ENCODE assay signal across 1 mouse cellular context in the genomic region with DNA sequence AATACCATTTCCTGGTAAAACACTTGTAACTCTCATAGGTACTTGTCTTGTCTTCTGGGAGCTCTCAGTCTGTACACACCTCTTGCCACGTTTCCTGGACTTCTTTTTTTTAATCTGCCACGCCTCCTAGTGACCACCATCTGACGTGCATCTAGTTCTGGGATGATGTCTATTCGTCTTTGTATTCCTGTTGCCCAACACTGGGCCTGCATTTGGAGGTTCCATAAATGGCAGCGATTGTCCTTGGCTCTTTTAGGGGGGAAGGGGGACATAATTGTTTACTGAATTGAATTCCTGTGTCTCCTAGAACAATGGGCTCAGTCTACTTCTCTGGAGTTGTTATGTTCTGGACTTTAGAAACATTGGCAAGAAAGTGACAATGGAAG.
TF ChIP-seq lines count a peak whose summit lies in the region.

No protein-coding gene starts in this region.

TF ChIP-seq in CH12.LX, 34 proteins besides CTCF, POLR2A, EP300 and RAD21 (continued from another document):
- TF ChIP-seq JUN (IDR thresholded peaks at IDR 0.05; ENCODE audit: insufficient read depth, low read depth, low read length) (no peak), IRF4 (IDR thresholded peaks at IDR 0.05; ENCODE audit: low read depth, low read length) (0 out of 2 replicates have a peak, but pooled peaks have one; percentile 27), ETS1 (conservative IDR thresholded peaks at IDR 0.05; ENCODE audit: low read depth, low read length) (no peak), MAFK (IDR thresholded peaks at IDR 0.05; ENCODE audit: insufficient replicate concordance, low read length) (no peak), KAT2A (IDR thresholded peaks at IDR 0.05; ENCODE audit: insufficient replicate concordance, low read length) (no peak), MAZ (IDR thresholded peaks at IDR 0.05; ENCODE audit: low read depth, low read length) (no peak), PAX5 (IDR thresholded peaks at IDR 0.05; ENCODE audit: low read length) (no peak)
TF ChIP-seq in CH12.LX: peak in this region for 11.
